8 mouse cellular contexts compared by ENCODE assay signal in the genomic region with DNA sequence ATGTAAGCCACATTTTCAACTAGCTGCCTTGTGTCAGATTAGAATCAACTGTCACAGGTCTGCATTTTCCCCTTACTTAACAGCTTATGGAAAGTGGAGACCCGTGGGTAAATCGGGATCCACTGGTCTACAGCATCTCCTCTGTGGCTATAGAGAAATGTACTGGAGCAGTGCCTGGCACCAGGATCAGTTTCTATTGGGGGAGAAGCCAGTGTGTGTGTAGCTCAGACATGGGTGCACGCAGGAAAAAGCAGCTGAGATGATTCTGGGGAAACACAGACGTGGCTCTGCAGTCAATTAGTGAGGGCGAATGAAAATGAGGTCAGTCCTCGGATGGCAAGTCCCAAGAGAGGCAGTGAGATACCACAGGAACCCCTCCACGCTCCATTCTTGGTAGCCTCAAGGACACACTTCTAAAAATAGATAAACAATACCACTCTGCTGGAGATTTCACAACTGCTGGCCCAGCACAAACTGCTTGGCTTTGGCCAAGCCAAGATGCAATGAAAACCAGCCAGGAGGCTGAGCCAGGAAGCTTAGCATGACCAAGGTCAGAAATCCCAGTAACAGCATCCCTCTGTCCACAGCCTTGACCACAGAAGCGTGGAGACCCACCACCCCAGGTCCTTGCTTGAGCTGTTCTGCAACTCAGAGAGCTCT. TPM values are rescaled to one million over a fixed set of nuclear protein-coding genes. Genes with fewer than 3 reads are reported as not detected.
DNase-seq lines count a peak whose midpoint lies in the region; TF ChIP-seq lines count a peak whose summit lies in the region.
"Had no signal": no experiment of that assay in that cellular context is flagged by ENCODE, and none has a peak within 500 bp of the region (broad histone marks: within the 10 kb centered on the region; RNA-seq: fewer than 3 reads in every experiment).

No protein-coding gene starts in this region.

- H3K9ac ChIP-seq in CH12.LX (ENCODE audit: insufficient read depth, low read depth), result no peak overlapping the region
- H3K9ac ChIP-seq: midbrain, embryonic 12.5 days had no signal

- TF ChIP-seq CTCF in CH12.LX (conservative IDR thresholded peaks at IDR 0.05 in 1 of 2, IDR thresholded peaks at IDR 0.05 in 1 of 2; ENCODE audit: low read depth in 2 of 2, low read length in 2 of 2), result no peak
- no peak for TF ChIP-seq CTCF in layer of hippocampus, adult 2 months (conservative IDR thresholded peaks at IDR 0.05)

- peaks cover 5 to 18% of the 10 kb centered on the region in 2 experiments; a peak in 3 of 4 replicates for H3K4me1 ChIP-seq in CH12.LX (ENCODE audit: control insufficient read depth in 1 of 2, insufficient read depth in 2 of 2)

- H3K9me3 ChIP-seq in CH12.LX (replicated peaks; ENCODE audit: low read length), result peaks cover 6% of the 10 kb centered on the region
- H3K9me3 ChIP-seq: midbrain, embryonic 12.5 days had no signal

- H3K27me3 ChIP-seq in CH12.LX (replicated peaks), result no peaks in the 10 kb centered on the region
- H3K27me3 ChIP-seq: midbrain, embryonic 12.5 days had no signal

- no peaks in the 10 kb centered on the region for H3K79me2 ChIP-seq in CH12.LX (replicated peaks; ENCODE audit: control insufficient read depth, extremely low read depth, insufficient read depth, poor library complexity, severe bottlenecking)

- H3K36me3 ChIP-seq in CH12.LX (replicated peaks in 1 of 2; ENCODE audit: control insufficient read depth in 1 of 2, insufficient read depth in 1 of 2, low read length in 1 of 2), result no peaks in the 10 kb centered on the region
- H3K36me3 ChIP-seq: midbrain, embryonic 12.5 days had no signal

- dilution Hi-C loops in CH12.LX (cut with MboI; ENCODE audit: extremely low pct_ligation_motif_present, extremely low pct_unique_long_range_greater_than_20kb, low sequenced_read_pairs), result no loop called here

- in situ Hi-C loops in CH12.LX (cut with MboI; ENCODE audit: low pct_ligation_motif_present, low pct_unique_long_range_greater_than_20kb, low sequenced_read_pairs), result no loop called here

- no peak for TF ChIP-seq EP300 in CH12.LX (IDR thresholded peaks at IDR 0.05; ENCODE audit: low read length)

- TF ChIP-seq RAD21 in CH12.LX (IDR thresholded peaks at IDR 0.05; ENCODE audit: low read depth, low read length), result no peak

- intact Hi-C loops in gastrocnemius, postnatal 36 days (cut with DNase I), result no loop called here

- TF ChIP-seq POLR2A in CH12.LX (IDR thresholded peaks at IDR 0.05; ENCODE audit: low read depth, low read length), result no peak

- DNase-seq in CH12.LX (ENCODE audit: extremely low read depth), result peak; percentile 35
- peak; percentile 69 for DNase-seq in adrenal gland, adult 2 months
- DNase-seq in gastrocnemius, postnatal 36 days, result peak; percentile 23 to 45
- peak; percentile 50 for DNase-seq in kidney, postnatal 14 days
- no peak for DNase-seq in right cerebral cortex, postnatal 4 days
- no peak for DNase-seq in right cerebral cortex, postnatal 36 days (ENCODE audit: low spot score in 2 of 2)
- no peak for DNase-seq in layer of hippocampus, adult 2 months (ENCODE audit: low spot score in 2 of 2)

- no peak overlapping the region for H3K27ac ChIP-seq in CH12.LX (ENCODE audit: insufficient read depth, low read depth)
- no peak overlapping the region for H3K27ac ChIP-seq in layer of hippocampus, adult 2 months
- H3K27ac ChIP-seq: midbrain, embryonic 12.5 days had no signal

- peak overlapping the region; percentile 61 for H3K4me2 ChIP-seq in CH12.LX (ENCODE audit: insufficient read depth, low read depth, poor library complexity, severe bottlenecking)
- H3K4me2 ChIP-seq: midbrain, embryonic 12.5 days had no signal

- H3K4me3 ChIP-seq in CH12.LX (replicated peaks in 1 of 3; ENCODE audit: low read depth in 2 of 3, low read length in 2 of 3, poor library complexity in 1 of 3), result no peak overlapping the region
- no peak overlapping the region for H3K4me3 ChIP-seq in layer of hippocampus, adult 2 months
- H3K4me3 ChIP-seq: midbrain, embryonic 12.5 days had no signal

TF ChIP-seq in CH12.LX, 34 proteins besides CTCF, POLR2A, EP300 and RAD21:
- no peak for TF ChIP-seq MAZ (IDR thresholded peaks at IDR 0.05; ENCODE audit: low read depth, low read length)
- peak; percentile 30; the same call in 1 of the 2 replicates for TF ChIP-seq MEF2A (IDR thresholded peaks at IDR 0.05; ENCODE audit: borderline replicate concordance, low read depth, low read length)
TF ChIP-seq in CH12.LX: peak in this region for 1.

RNA-seq across cellular contexts. Expression of gene Nuak1, which starts 40.4 kb away (rescaled TPM):
- 1.2 TPM in 2 replicates for total RNA-seq in CH12.LX (2012; rRNA removed)
- 1.4 and 1.6 TPM in 2 replicates for total RNA-seq in CH12.LX (2014; rRNA removed)
- polyA plus RNA-seq in CH12.LX (2012; ENCODE audit: insufficient read length, low read depth), result 3.2 and 3.4 TPM in 2 replicates
- total RNA-seq in adrenal gland, adult 2 months (2021), result 10 to 100 TPM in 1 of 2 experiments, 1 to 10 TPM in 1; 6.6 to 12.2 TPM
- polyA plus RNA-seq in adrenal gland, adult 2 months (2012; rRNA removed), result 4.4 and 4.7 TPM in 2 replicates
- 10 to 100 TPM; 13.5 to 18.9 TPM for total RNA-seq in gastrocnemius, postnatal 36 days (2021)
- total RNA-seq in layer of hippocampus, adult 2 months (2021), result 10 to 100 TPM; 47.9 to 51.4 TPM

RNA-seq across cellular contexts. Expression of gene Ckap4, which starts 53.1 kb away (rescaled TPM):
- total RNA-seq in CH12.LX (2012; rRNA removed) (35.0 and 40.6 TPM in 2 replicates), CH12.LX (2014; rRNA removed) (24.4 and 25.2 TPM in 2 replicates)
- 66.6 and 71.2 TPM in 2 replicates for polyA plus RNA-seq in CH12.LX (2012; ENCODE audit: insufficient read length, low read depth)
- 10 to 100 TPM; 24.5 to 44.7 TPM for total RNA-seq in adrenal gland, adult 2 months (2021)
- polyA plus RNA-seq in adrenal gland, adult 2 months (2012; rRNA removed), result 20.8 and 29.3 TPM in 2 replicates
- 10 to 100 TPM; 12.7 to 13.8 TPM for total RNA-seq in gastrocnemius, postnatal 36 days (2021)
- 10 to 100 TPM; 20.2 to 20.3 TPM for total RNA-seq in layer of hippocampus, adult 2 months (2021)

Comparison
In these comparisons a context has a peak if more than half of its experiments do, and no peak if none do; other contexts are left out.
1. DNase-seq: peak in CH12.LX (single experiment), adrenal gland, adult 2 months (single experiment), gastrocnemius, postnatal 36 days (2 of 2) and kidney, postnatal 14 days (single experiment); none in right cerebral cortex, postnatal 4 days (single experiment), right cerebral cortex, postnatal 36 days (0 of 2) and layer of hippocampus, adult 2 months (0 of 2).